Mouse (Mus musculus) embryonic fibroblast, embryonic 13.5 days (primary cell): ENCODE data around the gene Iqca.

Source experiments
- CTCF ChIP-seq: IDR thresholded peaks from 2 replicates; pipeline ENCODE4 v1.5.1; 2011; ENCODE audit warnings: mild to moderate bottlenecking, control low read depth, low read length, moderate library complexity, borderline replicate concordance; ENCODE audit not compliant: insufficient read depth
- POLR2A ChIP-seq: IDR thresholded peaks from 2 replicates; pipeline ENCODE4 v1.6.1; 2011; ENCODE audit warnings: low read depth, mild to moderate bottlenecking, control low read depth, low read length, moderate library complexity

DNA sequence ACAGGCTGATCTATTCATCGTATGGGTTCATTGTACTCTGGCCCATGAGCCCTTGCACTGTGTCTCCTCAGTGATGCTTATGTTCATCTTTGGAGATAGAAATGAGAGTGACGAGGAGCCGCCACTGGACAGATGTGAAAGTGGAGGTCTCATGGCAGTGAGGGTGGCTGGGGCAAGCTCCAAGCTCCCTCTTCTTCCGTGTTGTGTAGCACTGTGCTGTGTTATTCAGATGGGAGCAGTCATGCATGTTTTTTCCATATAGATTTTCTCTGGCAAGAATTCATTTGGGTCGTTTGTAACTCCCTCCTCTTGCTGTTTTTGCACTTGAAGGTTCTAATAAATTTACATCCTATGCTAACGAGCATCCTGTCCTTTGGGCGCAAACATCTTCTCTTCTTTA lies 21.2 kb downstream of the Iqca start:
- TF ChIP-seq POLR2A (no peak), CTCF (no peak)
